Mouse (Mus musculus) neural tube, embryonic 10.5 days (tissue): ENCODE measurements around the gene Cfap99.
A peak's percentile ranks its signal among the peaks of the same experiment; 100 is the strongest.

Experiments
- DNase-seq: peaks from one replicate; pipeline ENCODE4 v3.0.0-alpha.2; 2017; ENCODE audit warnings: low spot score; ENCODE audit errors: extremely low spot score

Gene Cfap99

DNA sequence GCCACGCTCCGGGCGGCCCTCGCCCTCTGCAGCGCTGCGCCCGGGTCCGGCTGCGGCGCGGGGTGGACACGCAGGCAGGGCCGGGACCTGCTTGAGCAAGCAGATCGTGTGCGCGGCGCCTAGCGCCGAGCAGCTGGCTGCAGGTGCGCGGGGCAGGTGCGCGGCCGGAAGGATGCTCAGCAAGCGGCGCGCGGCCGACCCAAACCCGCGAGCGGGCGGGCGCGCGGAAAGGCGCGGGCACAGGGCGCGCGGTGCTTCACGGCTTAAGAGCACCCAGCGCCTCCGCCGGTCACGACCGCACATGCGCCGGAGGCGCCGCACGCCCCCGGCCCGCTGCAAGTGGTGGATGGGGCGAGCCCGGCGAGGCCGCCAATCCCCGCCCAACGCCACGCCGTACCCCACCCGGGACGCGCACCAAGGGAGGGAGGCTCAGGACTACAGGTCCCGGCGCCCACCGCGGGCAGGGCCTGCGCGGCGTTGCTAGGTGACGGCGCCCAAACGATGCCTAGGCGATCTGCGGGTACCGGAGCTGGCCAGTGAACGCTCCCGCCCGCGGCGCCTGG lies at the start of gene Cfap99, which contains the start of gene Zfyve28:
Gene Cfap99, plus strand, starts transcription at position 447 of the 563 bp plus-strand sequence.
Gene Zfyve28, minus strand, starts transcription at position 296 of the 563 bp plus-strand sequence.
- peak; percentile 81 for DNase-seq

DNA sequence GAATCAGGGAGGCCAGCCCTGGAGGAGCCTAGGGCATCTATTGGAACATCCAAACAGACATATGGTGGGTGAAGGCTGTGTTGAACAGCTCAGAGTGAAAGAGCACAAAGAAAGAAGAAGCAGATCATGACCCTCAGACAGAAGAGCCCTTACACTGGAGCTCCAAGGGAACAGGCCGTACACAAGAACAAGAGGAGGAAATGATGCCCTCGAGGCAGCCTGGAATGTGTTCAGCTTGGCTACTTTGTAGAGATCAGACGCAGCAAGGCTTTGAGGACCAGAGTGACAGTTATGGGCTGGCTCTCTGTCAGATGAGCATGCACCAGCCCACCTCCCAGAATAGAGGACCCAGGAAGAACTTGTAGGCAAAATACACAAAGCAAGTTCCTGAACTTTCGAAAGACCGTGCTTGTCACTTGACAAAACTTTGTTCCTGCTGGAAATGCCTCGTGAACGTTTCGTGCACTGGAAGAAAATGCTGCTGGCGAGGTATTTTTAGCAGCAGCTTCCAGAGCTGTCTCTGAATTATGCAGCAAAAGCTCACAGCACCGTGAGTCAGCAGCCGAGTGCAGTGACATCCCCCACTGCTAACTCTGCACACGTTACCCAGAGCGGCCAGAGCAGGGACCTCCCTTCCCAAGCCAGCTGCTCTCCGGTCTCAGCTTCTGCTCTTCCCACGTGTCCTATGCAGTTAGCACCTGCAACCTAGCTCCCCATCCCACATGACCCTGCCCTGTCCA lies 46.0 kb upstream of the Cfap99 start:
- no peak for DNase-seq

DNA sequence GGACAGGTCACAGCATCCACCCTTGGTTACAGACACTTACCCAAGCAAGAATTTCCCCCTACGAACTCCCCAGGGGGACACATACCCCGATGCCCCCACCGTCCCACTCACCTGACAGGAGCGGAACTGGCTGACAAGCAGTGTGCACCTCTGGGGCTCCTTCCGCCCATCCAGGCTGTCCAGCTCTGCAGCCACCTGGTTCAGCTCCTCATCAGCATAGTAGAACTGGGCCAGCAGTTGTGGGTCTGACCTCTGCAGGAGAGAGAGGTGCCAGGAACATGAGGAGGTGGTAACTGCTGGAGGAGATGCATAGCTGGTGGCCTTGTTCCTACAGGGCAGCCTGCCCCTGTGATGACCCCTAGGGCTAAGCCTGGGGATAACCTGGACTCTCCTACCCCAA lies 45.3 kb upstream of the Cfap99 start:
- DNase-seq = no peak

DNA sequence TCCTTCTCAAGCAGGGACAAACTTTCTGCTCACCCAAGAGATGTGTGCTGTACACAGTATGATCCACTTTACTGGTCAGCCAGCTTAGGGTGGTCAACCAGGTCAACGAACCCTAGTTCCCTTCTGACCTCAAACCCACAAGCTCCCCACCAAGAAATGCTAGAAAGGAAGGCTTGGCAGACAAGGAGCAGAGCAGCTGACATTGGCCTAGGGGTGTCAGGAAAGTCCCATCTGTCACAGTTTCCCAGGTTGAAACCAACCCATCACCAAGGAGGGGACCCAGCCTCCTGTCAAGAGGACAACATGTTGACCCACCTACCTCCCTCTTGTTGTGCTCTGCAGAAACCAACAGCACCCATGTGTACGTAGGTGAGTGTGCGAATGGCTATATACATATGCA lies 42.0 kb upstream of the Cfap99 start:
- DNase-seq = no peak

DNA sequence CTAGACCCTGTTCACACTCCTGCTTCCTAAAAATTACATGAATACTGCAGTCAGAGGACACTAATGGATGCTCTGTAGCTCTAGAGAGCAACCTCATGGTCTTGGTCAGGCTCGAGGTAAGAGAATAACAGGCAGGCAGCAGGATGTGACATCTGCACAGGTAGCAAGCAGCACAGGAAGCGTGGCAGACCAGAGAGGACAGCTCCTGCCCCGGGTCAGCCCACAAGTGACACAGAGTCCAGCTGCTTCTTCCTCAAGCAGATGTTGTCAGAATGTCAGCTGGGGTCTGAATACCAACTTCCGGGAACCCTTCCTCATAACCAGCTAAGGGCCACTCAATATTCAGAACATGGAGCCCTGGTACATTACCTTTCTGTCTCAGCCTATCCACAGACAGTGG lies 39.3 kb upstream of the Cfap99 start:
- DNase-seq = no peak

DNA sequence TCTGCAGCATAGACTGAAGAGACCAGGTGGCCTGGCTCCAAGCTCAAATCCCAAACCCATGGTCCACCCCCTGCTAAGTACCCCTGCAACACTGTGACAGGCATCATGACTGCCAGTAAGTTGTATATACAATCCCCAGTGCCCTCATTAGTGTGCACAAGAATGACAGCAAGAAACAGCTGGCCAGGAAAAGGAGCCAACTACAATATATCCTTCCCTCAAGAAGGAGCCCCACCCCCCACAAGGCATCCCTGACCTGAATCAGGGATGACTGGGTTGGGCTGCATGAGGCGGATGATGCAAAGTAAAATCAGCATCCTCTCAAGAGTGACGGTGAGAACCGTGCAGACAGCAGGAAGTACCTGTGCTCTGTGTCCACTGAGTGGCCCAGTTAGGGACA lies 38.3 kb upstream of the Cfap99 start:
- DNase-seq = no peak

DNA sequence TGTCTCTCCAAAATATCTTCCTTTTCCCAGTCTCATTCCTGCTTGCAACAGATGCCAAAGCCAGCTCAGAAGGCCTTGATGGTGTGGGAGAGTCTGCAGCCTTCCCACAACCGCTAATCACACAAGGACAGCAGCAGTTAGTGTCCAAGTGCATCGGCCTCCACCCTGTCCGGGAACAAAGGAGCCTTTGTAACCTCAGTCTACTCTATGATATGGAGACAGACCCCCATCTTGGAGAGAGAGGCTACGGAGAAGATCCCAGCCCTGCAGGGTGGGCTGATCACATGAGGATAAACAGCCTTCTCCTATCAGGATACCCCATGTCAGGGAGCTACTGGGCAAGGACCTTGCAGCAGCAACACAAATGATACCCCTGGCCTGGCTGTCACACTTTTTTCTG lies 36.6 kb upstream of the Cfap99 start:
- no peak for DNase-seq

DNA sequence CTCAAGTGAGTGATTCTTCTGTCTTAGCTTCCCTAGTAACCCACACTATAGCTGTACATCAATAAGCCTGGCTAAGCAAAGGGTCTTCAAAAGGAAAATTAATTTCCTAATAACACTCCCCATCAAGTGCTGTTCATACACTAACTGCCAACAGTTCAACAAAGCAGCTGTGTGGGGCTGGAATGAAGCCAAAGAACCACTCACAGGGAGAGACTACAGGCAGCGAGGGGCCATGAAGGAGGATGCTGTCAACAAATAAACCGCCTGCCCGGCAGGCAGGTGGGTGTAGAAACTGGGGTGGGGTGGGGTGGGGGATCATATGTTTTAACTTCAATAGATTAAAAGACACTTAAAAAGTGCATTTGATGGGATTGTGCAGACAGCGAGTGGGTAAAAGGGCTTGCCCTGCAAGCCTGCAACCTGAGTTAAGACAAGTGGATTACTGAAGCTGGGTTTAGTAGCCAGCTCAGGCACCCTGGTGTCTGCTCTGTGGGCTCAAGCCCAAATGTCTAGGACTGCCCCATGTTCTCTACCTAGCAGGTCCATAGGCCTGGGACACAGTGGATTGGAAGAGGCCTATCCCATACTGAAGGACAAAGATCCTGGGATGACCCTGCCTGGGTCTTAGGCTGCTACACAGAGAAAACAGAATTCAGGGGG lies 36.0 kb upstream of the Cfap99 start:
- DNase-seq = no peak

DNA sequence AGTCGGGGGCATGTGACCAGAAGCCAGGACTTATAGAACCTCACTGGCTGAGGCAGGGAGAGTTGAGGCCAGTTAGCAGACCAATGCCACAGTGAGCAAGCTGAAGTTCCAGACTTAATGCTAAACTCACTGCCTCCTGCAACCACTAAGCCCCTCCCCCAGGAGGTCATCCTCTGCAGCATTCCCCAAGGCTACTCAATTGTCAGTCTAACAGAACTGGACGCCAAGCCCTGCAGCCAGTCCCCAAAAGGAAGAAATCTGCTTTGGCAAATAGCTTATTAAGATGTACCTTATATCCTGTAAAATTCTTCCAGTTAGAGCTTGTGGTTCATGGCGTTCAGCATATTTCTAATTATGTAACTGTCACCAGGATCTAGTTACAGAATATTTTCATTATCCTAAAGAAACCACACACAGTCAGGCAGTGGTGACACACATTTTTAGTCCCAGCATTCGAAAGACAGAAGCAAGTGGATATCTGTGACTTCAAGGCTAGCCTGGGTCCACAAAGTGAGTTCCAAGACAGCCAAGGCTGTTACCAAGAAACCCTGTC lies 35.4 kb upstream of the Cfap99 start:
- DNase-seq = no peak

DNA sequence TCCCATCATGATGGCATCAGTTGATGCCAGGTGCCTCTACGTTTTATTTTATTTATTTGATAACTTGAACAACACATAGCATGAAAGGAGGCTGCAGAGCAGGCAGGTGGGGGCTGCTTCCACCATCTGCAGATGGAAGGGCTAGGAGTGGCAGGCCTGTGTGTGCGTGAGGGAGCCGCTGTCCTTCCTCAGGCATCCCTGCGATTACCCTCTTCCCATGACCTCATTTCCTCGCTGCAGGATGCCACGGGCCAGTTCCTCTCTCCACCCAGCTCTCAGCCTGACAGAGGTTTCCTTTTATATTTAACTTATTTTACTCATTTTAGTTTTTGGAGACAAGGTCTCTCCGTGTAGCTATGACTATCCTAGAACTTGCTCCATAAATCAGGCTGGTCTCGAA lies 34.1 kb upstream of the Cfap99 start:
- no peak for DNase-seq

DNA sequence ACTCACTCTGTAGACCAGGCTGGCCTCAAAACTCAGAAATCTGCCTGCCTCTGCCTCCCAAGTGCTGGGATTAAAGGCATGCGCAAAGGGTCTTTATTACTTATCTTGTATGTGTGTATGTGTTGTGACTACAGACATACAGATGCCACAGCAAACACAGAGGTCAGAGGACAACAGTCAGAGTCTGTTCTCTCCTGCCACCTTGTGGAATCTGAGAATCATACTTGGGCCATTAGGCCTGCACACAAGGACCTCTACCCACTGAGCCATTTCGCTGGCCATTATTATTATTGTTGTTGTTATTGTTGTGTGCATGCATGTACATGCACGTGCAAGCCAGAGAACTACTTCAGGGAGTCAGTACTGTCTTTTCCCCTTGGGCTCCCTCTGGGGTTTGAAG lies 33.2 kb upstream of the Cfap99 start:
- no peak for DNase-seq

DNA sequence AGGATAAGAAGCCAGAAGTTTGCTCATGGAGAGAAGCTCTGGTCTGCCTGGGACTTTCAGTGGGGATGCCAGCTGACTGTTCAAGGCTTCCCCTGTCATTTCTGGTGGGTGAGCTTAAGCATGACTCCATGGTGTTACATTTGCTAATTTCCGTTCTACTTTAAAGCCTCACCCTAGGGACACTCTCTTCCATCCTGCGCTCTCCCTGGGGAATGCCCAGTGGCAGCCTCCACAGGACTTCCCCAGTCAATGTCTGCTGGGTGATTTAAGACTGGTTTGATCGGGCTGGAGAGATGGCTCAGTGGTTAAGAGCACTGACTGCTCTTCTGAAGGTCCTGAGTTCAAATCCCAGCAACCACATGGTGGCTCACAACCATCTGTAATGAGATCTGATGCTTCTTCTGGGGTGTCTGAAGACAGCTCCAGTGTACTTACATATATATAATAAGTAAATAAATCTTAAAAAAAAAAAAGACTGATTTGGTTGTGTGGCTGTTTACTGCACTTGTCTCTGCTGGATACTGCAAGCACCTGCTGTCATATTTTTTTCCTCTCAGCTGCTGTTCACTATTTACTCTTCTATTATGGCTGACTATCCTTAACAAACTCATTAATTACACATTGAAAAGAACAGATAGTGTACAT lies 29.1 kb upstream of the Cfap99 start:
- DNase-seq = no peak

DNA sequence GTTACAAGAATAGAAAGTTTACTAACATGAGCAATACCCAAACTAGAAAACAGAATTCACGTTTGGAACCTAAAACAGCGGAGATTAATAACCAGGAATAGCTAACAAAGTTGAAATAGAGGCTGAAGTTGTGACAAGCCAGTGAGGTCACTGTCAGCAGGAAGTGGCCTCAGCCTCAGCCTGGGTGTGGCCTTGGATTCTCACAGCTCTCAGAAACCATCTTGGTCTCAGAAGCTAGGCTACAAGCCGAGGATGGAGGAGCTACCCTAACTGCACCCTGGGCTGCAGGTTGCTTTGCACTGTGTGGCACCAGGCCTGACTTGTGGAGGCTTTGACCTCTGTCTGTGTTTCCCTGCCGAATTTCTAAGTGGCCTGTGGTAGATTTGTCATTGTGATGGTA lies 22.3 kb upstream of the Cfap99 start:
- no peak for DNase-seq

DNA sequence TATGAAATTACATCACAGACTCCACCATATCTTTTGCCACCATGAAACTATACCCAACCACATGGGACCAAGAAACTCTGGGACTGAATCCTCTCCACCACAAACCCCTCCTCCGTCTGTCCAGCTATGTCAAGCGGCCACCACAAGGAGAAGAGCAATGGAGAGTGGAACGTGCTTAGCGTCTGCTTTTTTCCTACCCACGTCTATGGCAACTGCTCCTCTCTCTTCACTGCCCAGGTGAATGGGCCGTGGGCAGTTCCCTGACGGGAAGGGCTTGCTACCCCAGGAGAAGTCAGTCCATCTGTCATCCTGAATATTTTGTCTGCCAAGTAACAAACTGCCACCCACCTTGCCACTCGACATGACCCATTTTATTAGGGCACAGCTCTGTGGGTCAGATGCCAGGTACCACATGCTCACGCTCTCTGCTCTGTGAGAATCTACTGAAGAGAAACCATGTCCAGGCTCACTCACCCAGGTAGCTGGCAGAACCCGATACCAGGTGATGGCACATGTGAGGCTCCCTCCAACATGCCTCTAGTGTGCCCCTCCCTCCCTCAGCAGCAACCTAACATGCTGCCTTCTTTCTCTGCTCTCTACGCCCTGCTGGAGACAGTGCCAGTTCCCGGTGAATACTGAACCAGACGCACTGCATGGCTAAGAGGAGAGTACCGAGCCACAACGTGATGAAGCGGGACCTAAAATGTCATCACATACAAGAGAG lies 19.0 kb upstream of the Cfap99 start:
- no peak for DNase-seq

DNA sequence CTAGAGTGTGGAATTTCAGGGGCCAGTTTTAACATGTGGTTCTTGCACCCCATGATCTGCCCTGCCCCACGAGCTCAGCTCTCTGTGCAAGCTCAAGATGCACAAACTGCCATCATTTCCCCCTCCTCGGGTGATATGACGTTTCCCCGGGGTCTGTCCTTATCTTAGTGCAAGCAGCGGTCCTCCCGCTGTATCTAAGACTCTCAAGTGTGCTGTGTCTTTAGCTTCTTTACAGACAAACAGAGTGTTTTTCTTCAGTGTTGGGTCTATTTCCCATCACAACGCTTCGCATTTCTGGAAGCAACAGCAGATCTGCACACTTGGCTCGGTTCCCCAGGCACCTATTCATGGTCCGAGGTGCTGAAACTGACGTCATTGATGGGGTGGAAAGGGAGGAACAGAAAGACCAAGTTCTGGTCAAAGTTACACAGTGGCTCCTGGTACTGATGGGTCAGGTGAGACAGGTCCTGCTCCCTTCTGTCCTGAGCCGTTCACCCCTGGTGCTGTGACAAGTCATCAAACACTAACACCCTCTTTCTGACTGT lies 18.4 kb upstream of the Cfap99 start:
- DNase-seq = no peak

DNA sequence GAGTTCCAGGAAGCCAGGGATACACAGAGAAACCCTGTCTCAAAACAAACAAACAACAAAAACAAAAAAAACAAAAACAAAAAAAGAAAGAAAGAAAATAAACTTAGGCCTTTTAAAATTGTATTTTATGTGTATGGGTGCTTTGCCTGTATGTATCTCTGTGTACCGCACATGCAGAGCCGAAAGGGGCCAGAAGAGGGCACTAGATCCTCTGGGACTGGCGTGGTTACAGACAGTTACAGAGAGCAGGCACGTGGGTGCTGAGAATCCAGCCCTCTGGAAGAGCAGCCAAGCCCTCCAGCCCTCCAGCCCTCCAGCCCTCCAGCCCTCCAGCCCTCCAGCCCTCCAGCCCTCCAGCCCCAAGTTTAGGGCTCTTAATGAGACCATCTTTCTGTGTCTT lies 16.7 kb upstream of the Cfap99 start:
- DNase-seq = peak; percentile 56

DNA sequence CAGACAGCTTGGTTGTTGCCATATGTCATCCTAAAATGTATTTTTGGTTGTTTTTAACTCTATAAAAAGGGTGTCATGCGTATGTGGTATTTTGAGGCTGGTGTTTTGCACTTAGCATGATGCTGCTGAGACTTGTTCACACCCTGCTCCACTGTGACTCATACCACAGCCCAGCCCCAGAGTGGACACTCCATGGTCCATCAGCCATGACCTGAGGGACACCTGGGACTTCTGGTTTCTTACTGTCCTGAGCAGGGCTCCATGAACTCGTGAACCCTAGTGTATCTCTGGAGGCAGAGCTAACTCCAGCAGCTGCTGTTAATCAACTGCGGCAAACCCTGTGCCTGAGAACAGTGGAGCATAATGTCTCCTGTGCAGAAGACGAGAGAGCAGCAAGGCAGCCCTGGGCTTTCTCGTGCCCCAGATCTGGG lies 15.1 kb upstream of the Cfap99 start:
- no peak for DNase-seq

DNA sequence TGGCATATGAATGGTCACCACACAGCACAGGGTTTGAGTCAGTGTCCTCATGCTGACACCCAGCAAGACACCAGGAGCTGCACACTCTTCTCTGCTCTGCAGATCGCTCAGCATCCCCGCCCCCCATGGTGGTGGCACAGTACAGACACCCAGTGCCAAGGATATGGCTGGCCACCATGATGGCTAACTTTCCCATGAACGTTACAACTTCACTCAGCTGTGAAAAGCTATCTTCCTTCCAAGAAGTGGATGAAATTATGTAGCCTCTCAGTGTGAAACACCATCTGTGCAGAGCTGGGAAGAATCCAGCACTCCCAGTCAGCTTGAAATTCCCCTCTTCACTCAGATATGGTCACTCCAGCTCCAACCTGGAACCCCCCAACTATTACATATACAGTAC lies 14.1 kb upstream of the Cfap99 start:
- no peak for DNase-seq

DNA sequence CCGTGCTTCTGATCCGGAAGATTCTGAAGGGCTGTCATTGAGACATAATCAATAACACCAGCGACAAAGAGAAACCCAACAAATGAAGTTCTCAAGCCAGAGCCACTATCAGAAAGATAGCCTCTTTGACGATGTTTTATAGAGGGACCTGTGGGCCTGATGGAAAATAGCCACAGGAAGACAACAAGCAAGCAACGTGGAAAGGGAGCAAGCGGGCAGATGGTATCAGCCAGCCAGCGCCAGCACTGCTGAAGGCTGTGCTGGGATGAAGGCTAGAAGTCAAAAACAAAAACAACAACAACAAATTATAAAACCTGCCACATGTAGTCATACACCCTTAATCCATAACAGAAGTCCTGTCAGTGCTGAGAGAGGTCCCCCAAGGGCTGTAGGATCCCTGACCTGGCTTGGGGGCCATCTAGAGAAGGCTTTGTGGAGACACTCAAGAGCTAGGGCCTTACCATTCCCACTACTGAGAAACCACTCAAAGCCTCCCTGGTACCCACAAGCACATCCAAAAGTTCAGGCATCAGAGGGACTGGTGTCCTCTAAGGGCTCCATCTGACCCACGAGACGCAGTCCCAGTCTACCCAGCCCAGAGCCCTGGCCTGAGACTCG lies 13.6 kb upstream of the Cfap99 start:
- no peak for DNase-seq

DNA sequence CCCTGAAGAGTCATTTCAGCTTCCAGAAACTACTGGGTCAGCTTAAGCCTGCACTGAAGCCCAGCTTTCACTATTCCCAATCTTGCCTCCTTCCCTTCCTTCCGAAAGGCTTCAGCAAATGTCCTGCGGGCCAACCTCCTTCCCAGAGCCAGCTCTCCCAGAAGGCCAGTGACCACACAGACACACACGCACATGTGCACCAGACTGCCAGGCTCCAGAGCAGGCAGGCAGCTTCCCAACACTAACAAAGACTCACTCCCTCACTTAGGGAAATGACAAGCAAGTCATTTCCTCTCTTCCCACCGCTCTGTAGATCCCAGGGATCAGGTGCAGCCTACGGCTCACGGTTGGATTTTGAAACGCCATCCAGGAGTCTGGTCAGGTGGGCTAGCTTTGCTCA lies 12.2 kb upstream of the Cfap99 start:
- no peak for DNase-seq

DNA sequence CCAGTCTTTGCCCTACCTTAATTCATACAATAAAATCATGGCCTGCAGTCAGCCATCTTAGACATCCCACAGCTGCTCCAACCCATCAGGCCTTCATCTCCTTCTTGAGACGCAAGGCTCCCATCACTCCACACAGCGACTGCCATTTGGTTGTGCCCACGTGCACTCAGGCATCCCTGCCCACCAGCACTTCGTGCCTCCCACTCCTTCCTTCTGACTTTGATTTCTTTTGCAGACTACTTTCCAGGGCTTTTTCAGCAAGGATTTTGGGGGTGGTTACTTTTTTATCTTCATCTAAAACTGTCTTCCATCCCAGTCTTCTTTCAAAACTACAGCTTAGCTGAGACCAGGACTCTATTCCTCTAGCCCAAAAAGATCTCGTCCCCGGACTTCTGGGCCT lies 11.7 kb upstream of the Cfap99 start:
- DNase-seq = no peak
